Mouse (Mus musculus): ENCODE data around the gene Brd4. TPM values are rescaled to one million over a fixed set of nuclear protein-coding genes. Genes with fewer than 3 reads are reported as not detected.

The Brd4 gene
- polyA plus RNA-seq, 1 experiment from 2014 or later, result 82.2 TPM

GRCm38 (mm10) chr17:32317708-32318107 lies 33.2 kb upstream of the Brd4 start:
- H3K27me3 ChIP-seq (ENCODE audit: control insufficient read depth, insufficient read depth, low read length), result no peaks in the 10 kb centered on the region
- no peak overlapping the region for H3K27ac ChIP-seq (ENCODE audit: low read depth, low read length)
- ATAC-seq (ENCODE audit: low read depth), result no peak
- H3K4me1 ChIP-seq (ENCODE audit: control insufficient read depth, insufficient read depth, low read length), result peaks cover 15% of the 10 kb centered on the region
- no peak overlapping the region for H3K4me3 ChIP-seq (ENCODE audit: low read depth, low read length)
- H3K36me3 ChIP-seq (ENCODE audit: control insufficient read depth, insufficient read depth, low read length), result peaks cover 49% of the 10 kb centered on the region
- no peak overlapping the region for H3K9ac ChIP-seq (replicated peaks; ENCODE audit: low read depth, low read length)
- no peak overlapping the region for H3K4me2 ChIP-seq (ENCODE audit: low read depth, low read length)
- WGBS, result 90% methylated on average over 3 of the region's 3 CpGs
- H3K9me3 ChIP-seq (ENCODE audit: control insufficient read depth, low read length), result no peaks in the 10 kb centered on the region

- Histone ChIP-seq H3K36me3 (ENCODE audit: control insufficient read depth, insufficient read depth, low read length) (peaks cover 56% of the 10 kb centered on the region), H3K9me3 (ENCODE audit: control insufficient read depth, low read length) (no peaks in the 10 kb centered on the region), H3K9ac (replicated peaks; ENCODE audit: low read depth, low read length) (no peak overlapping the region), H3K4me1 (ENCODE audit: control insufficient read depth, insufficient read depth, low read length) (peaks cover 11% of the 10 kb centered on the region), H3K27ac (ENCODE audit: low read depth, low read length) (no peak overlapping the region), H3K4me2 (ENCODE audit: low read depth, low read length) (no peak overlapping the region), H3K27me3 (ENCODE audit: control insufficient read depth, insufficient read depth, low read length) (no peaks in the 10 kb centered on the region), H3K4me3 (ENCODE audit: low read depth, low read length) (no peak overlapping the region)
- no peak for ATAC-seq (ENCODE audit: low read depth)
- WGBS, result 92% methylated on average over 8 of the region's 8 CpGs
Measured at GRCm38 (mm10) chr17:32317032-32317431, 32.5 kb upstream of the Brd4 start.

GRCm38 (mm10) chr17:32315560-32315959 lies 31.0 kb upstream of the Brd4 start:
- H3K27ac ChIP-seq (ENCODE audit: low read depth, low read length), result no peak overlapping the region
- peaks cover 67% of the 10 kb centered on the region for H3K36me3 ChIP-seq (ENCODE audit: control insufficient read depth, insufficient read depth, low read length)
- no peak overlapping the region for H3K9ac ChIP-seq (replicated peaks; ENCODE audit: low read depth, low read length)
- 0 out of 2 replicates have a peak, but pooled peaks cover 8% of the 10 kb centered on the region for H3K4me1 ChIP-seq (ENCODE audit: control insufficient read depth, insufficient read depth, low read length)
- H3K4me3 ChIP-seq (ENCODE audit: low read depth, low read length), result no peak overlapping the region
- H3K4me2 ChIP-seq (ENCODE audit: low read depth, low read length), result no peak overlapping the region
- no peak for ATAC-seq (ENCODE audit: low read depth)
- no peaks in the 10 kb centered on the region for H3K27me3 ChIP-seq (ENCODE audit: control insufficient read depth, insufficient read depth, low read length)
- WGBS, result 98% methylated on average over 5 of the region's 5 CpGs
- H3K9me3 ChIP-seq (ENCODE audit: control insufficient read depth, low read length), result no peaks in the 10 kb centered on the region

GRCm38 (mm10) chr17:32313892-32314291 lies 29.4 kb upstream of the Brd4 start:
- H3K4me3 ChIP-seq (ENCODE audit: low read depth, low read length), result no peak overlapping the region
- H3K9ac ChIP-seq (replicated peaks; ENCODE audit: low read depth, low read length), result no peak overlapping the region
- H3K27ac ChIP-seq (ENCODE audit: low read depth, low read length), result no peak overlapping the region
- H3K4me1 ChIP-seq (ENCODE audit: control insufficient read depth, insufficient read depth, low read length), result 0 out of 2 replicates have a peak, but pooled peaks cover under 1% of the 10 kb centered on the region
- no peaks in the 10 kb centered on the region for H3K9me3 ChIP-seq (ENCODE audit: control insufficient read depth, low read length)
- no peaks in the 10 kb centered on the region for H3K27me3 ChIP-seq (ENCODE audit: control insufficient read depth, insufficient read depth, low read length)
- 85% methylated on average over 5 of the region's 5 CpGs for WGBS
- ATAC-seq (ENCODE audit: low read depth), result no peak
- H3K4me2 ChIP-seq (ENCODE audit: low read depth, low read length), result no peak overlapping the region
- peaks cover 83% of the 10 kb centered on the region for H3K36me3 ChIP-seq (ENCODE audit: control insufficient read depth, insufficient read depth, low read length)

GRCm38 (mm10) chr17:32312801-32313200 lies 28.3 kb upstream of the Brd4 start:
- H3K4me3 ChIP-seq (ENCODE audit: low read depth, low read length), result no peak overlapping the region
- H3K36me3 ChIP-seq (ENCODE audit: control insufficient read depth, insufficient read depth, low read length), result peaks cover 94% of the 10 kb centered on the region
- WGBS, result 94% methylated on average over 8 of the region's 8 CpGs
- H3K27ac ChIP-seq (ENCODE audit: low read depth, low read length), result no peak overlapping the region
- ATAC-seq (ENCODE audit: low read depth), result no peak
- H3K4me2 ChIP-seq (ENCODE audit: low read depth, low read length), result no peak overlapping the region
- no peaks in the 10 kb centered on the region for H3K27me3 ChIP-seq (ENCODE audit: control insufficient read depth, insufficient read depth, low read length)
- H3K9ac ChIP-seq (replicated peaks; ENCODE audit: low read depth, low read length), result no peak overlapping the region
- H3K9me3 ChIP-seq (ENCODE audit: control insufficient read depth, low read length), result no peaks in the 10 kb centered on the region
- H3K4me1 ChIP-seq (ENCODE audit: control insufficient read depth, insufficient read depth, low read length), result no peaks in the 10 kb centered on the region

GRCm38 (mm10) chr17:32307963-32308362 lies 23.4 kb upstream of the Brd4 start:
- no peak overlapping the region for H3K4me3 ChIP-seq (ENCODE audit: low read depth, low read length)
- peaks cover 85% of the 10 kb centered on the region for H3K36me3 ChIP-seq (ENCODE audit: control insufficient read depth, insufficient read depth, low read length)
- H3K9me3 ChIP-seq (ENCODE audit: control insufficient read depth, low read length), result no peaks in the 10 kb centered on the region
- no peaks in the 10 kb centered on the region for H3K27me3 ChIP-seq (ENCODE audit: control insufficient read depth, insufficient read depth, low read length)
- WGBS, result 96% methylated on average over 4 of the region's 4 CpGs
- H3K27ac ChIP-seq (ENCODE audit: low read depth, low read length), result no peak overlapping the region
- ATAC-seq (ENCODE audit: low read depth), result no peak
- H3K4me1 ChIP-seq (ENCODE audit: control insufficient read depth, insufficient read depth, low read length), result no peaks in the 10 kb centered on the region
- H3K4me2 ChIP-seq (ENCODE audit: low read depth, low read length), result no peak overlapping the region
- H3K9ac ChIP-seq (replicated peaks; ENCODE audit: low read depth, low read length), result no peak overlapping the region

GRCm38 (mm10) chr17:32298125-32298524 lies 13.6 kb upstream of the Brd4 start:
- ATAC-seq (ENCODE audit: low read depth), result no peak
- H3K4me2 ChIP-seq (ENCODE audit: low read depth, low read length), result no peak overlapping the region
- H3K9me3 ChIP-seq (ENCODE audit: control insufficient read depth, low read length), result no peaks in the 10 kb centered on the region
- H3K36me3 ChIP-seq (ENCODE audit: control insufficient read depth, insufficient read depth, low read length), result no peaks in the 10 kb centered on the region
- no peak overlapping the region for H3K27ac ChIP-seq (ENCODE audit: low read depth, low read length)
- H3K4me3 ChIP-seq (ENCODE audit: low read depth, low read length), result no peak overlapping the region
- H3K9ac ChIP-seq (replicated peaks; ENCODE audit: low read depth, low read length), result no peak overlapping the region
- no peaks in the 10 kb centered on the region for H3K4me1 ChIP-seq (ENCODE audit: control insufficient read depth, insufficient read depth, low read length)
- H3K27me3 ChIP-seq (ENCODE audit: control insufficient read depth, insufficient read depth, low read length), result no peaks in the 10 kb centered on the region
- 86% methylated on average over 1 of the region's 1 CpGs for WGBS

GRCm38 (mm10) chr17:32295901-32296300 lies 11.4 kb upstream of the Brd4 start:
- H3K4me2 ChIP-seq (ENCODE audit: low read depth, low read length), result no peak overlapping the region
- H3K9ac ChIP-seq (replicated peaks; ENCODE audit: low read depth, low read length), result no peak overlapping the region
- no peak overlapping the region for H3K27ac ChIP-seq (ENCODE audit: low read depth, low read length)
- no peak overlapping the region for H3K4me3 ChIP-seq (ENCODE audit: low read depth, low read length)
- H3K27me3 ChIP-seq (ENCODE audit: control insufficient read depth, insufficient read depth, low read length), result no peaks in the 10 kb centered on the region
- ATAC-seq (ENCODE audit: low read depth), result no peak
- no peaks in the 10 kb centered on the region for H3K4me1 ChIP-seq (ENCODE audit: control insufficient read depth, insufficient read depth, low read length)
- H3K36me3 ChIP-seq (ENCODE audit: control insufficient read depth, insufficient read depth, low read length), result no peaks in the 10 kb centered on the region
- no peaks in the 10 kb centered on the region for H3K9me3 ChIP-seq (ENCODE audit: control insufficient read depth, low read length)
- 91% methylated on average over 2 of the region's 2 CpGs for WGBS

- 81% methylated on average over 4 of the region's 4 CpGs for WGBS
- H3K36me3 ChIP-seq (ENCODE audit: control insufficient read depth, insufficient read depth, low read length), result no peaks in the 10 kb centered on the region
- no peaks in the 10 kb centered on the region for H3K9me3 ChIP-seq (ENCODE audit: control insufficient read depth, low read length)
- H3K9ac ChIP-seq (replicated peaks; ENCODE audit: low read depth, low read length), result no peak overlapping the region
- H3K4me3 ChIP-seq (ENCODE audit: low read depth, low read length), result no peak overlapping the region
- H3K27me3 ChIP-seq (ENCODE audit: control insufficient read depth, insufficient read depth, low read length), result no peaks in the 10 kb centered on the region
- no peak overlapping the region for H3K4me2 ChIP-seq (ENCODE audit: low read depth, low read length)
- H3K27ac ChIP-seq (ENCODE audit: low read depth, low read length), result no peak overlapping the region
- ATAC-seq (ENCODE audit: low read depth), result no peak
- no peaks in the 10 kb centered on the region for H3K4me1 ChIP-seq (ENCODE audit: control insufficient read depth, insufficient read depth, low read length)
Measured at GRCm38 (mm10) chr17:32295160-32295559, 10.6 kb upstream of the Brd4 start.
